24 mouse cellular contexts compared by ENCODE assay signal in genomic region chr19:44394972-44395371, GRCm38 (mm10). TPM values are rescaled to one million over a fixed set of nuclear protein-coding genes. Genes with fewer than 3 reads are reported as not detected.
A peak's percentile ranks its signal among the peaks of the same experiment; 100 is the strongest.
DNase-seq lines count a peak whose midpoint lies in the region; ATAC-seq lines count a peak whose summit lies in the region.
"Had no signal": no experiment of that assay in that cellular context is flagged by ENCODE, and none has a peak within 500 bp of the region (broad histone marks: within the 10 kb centered on the region; RNA-seq: fewer than 3 reads in every experiment).

No protein-coding gene starts in this region.

- no peak overlapping the region for H3K9ac ChIP-seq in midbrain, embryonic 11.5 days (ENCODE audit: low read length)
- no peak overlapping the region for H3K9ac ChIP-seq in midbrain, embryonic 15.5 days
- H3K9ac ChIP-seq in liver, embryonic 15.5 days: peak overlapping the region; percentile 4; the same call in 1 of the 2 replicates
- H3K9ac ChIP-seq in heart, embryonic 12.5 days: no peak overlapping the region
- H3K9ac ChIP-seq: forebrain, embryonic 13.5 days; heart, embryonic 13.5 days; midbrain, embryonic 13.5 days had no signal

- no peak overlapping the region for H3K27ac ChIP-seq in midbrain, embryonic 11.5 days (ENCODE audit: low read depth, low read length)
- H3K27ac ChIP-seq in midbrain, embryonic 15.5 days: no peak overlapping the region
- H3K27ac ChIP-seq in liver, embryonic 15.5 days (replicated peaks): peak overlapping the region; percentile 88
- H3K27ac ChIP-seq in heart, embryonic 12.5 days (ENCODE audit: poor library complexity, severe bottlenecking): no peak overlapping the region
- H3K27ac ChIP-seq: forebrain, embryonic 13.5 days; heart, embryonic 13.5 days; layer of hippocampus, adult 2 months; midbrain, embryonic 13.5 days had no signal

- no peaks in the 10 kb centered on the region for H3K4me1 ChIP-seq in midbrain, embryonic 11.5 days (ENCODE audit: control insufficient read depth, insufficient read depth, low read length)
- H3K4me1 ChIP-seq in midbrain, embryonic 15.5 days: no peaks in the 10 kb centered on the region
- H3K4me1 ChIP-seq in liver, embryonic 15.5 days (replicated peaks): peaks cover 74% of the 10 kb centered on the region
- no peaks in the 10 kb centered on the region for H3K4me1 ChIP-seq in heart, embryonic 12.5 days (replicated peaks)
- H3K4me1 ChIP-seq: forebrain, embryonic 13.5 days; heart, embryonic 13.5 days; midbrain, embryonic 13.5 days had no signal

- no peak overlapping the region for H3K4me3 ChIP-seq in midbrain, embryonic 11.5 days (ENCODE audit: low read depth, low read length)
- no peak overlapping the region for H3K4me3 ChIP-seq in midbrain, embryonic 15.5 days
- H3K4me3 ChIP-seq in liver, embryonic 15.5 days (replicated peaks): no peak overlapping the region
- H3K4me3 ChIP-seq in heart, embryonic 12.5 days: no peak overlapping the region
- H3K4me3 ChIP-seq: forebrain, embryonic 13.5 days; heart, embryonic 13.5 days; layer of hippocampus, adult 2 months; midbrain, embryonic 13.5 days had no signal

- peaks cover 11% of the 10 kb centered on the region for H3K36me3 ChIP-seq in midbrain, embryonic 11.5 days (ENCODE audit: control insufficient read depth, insufficient read depth, low read length)
- 0 out of 2 replicates have a peak, but pooled peaks cover 15% of the 10 kb centered on the region for H3K36me3 ChIP-seq in midbrain, embryonic 15.5 days (replicated peaks)
- peaks cover 37% of the 10 kb centered on the region for H3K36me3 ChIP-seq in liver, embryonic 15.5 days (replicated peaks)
- H3K36me3 ChIP-seq in heart, embryonic 12.5 days: no peaks in the 10 kb centered on the region
- H3K36me3 ChIP-seq: heart, embryonic 13.5 days had no signal

- peak; percentile 54 for DNase-seq in midbrain, embryonic 11.5 days (ENCODE audit: low spot score, missing footprints)
- no peak for DNase-seq in thymus, postnatal 0 days (ENCODE audit: low spot score)
- DNase-seq in testis, postnatal 10 days (ENCODE audit: low spot score): no peak
- DNase-seq: adrenal gland, adult 2 months; cerebellum, adult 9-11 months; gastrocnemius, postnatal 14 days; heart, adult 11 months; heart, postnatal 14 days; kidney, postnatal 25 days; layer of hippocampus, postnatal 36 days; lung, adult 18-20 months; lung, postnatal 10 days; thymus, postnatal 4 days had no signal

- 90% methylated on average over 7 of the region's 7 CpGs for WGBS in midbrain, embryonic 11.5 days
- WGBS in midbrain, embryonic 15.5 days: 92% methylated on average over 7 of the region's 7 CpGs
- 20% methylated on average over 7 of the region's 7 CpGs for WGBS in liver, embryonic 15.5 days (ENCODE audit: insufficient replicate concordance)
- 55% methylated on average over 7 of the region's 7 CpGs for WGBS in heart, embryonic 12.5 days

- no peak for ATAC-seq in midbrain, embryonic 11.5 days (ENCODE audit: low FRiP score)
- no peak for ATAC-seq in midbrain, embryonic 15.5 days (replicated peaks)
- ATAC-seq in erythroid progenitor cell, adult 5-6 weeks (replicated peaks; ENCODE audit: low FRiP score, poor library complexity, severe bottlenecking): peak; percentile 81
- ATAC-seq in liver, embryonic 15.5 days (ENCODE audit: insufficient read depth): peak; percentile 78
- ATAC-seq in frontal cortex, adult (ENCODE audit: low TSS enrichment): no peak
- no peak for ATAC-seq in heart, embryonic 12.5 days (ENCODE audit: insufficient number of reproducible peaks, low FRiP score)
- ATAC-seq: forebrain, embryonic 13.5 days; intestine, postnatal 0 days; midbrain, embryonic 13.5 days; Patski had no signal

- H3K4me2 ChIP-seq in midbrain, embryonic 11.5 days: no peak overlapping the region
- H3K4me2 ChIP-seq in midbrain, embryonic 15.5 days: no peak overlapping the region
- H3K4me2 ChIP-seq in liver, embryonic 15.5 days: peak overlapping the region; percentile 50
- no peak overlapping the region for H3K4me2 ChIP-seq in heart, embryonic 12.5 days
- H3K4me2 ChIP-seq: forebrain, embryonic 13.5 days; heart, embryonic 13.5 days; midbrain, embryonic 13.5 days had no signal

- no peaks in the 10 kb centered on the region for H3K27me3 ChIP-seq in midbrain, embryonic 11.5 days (ENCODE audit: control insufficient read depth, insufficient read depth, low read length)
- H3K27me3 ChIP-seq in midbrain, embryonic 15.5 days (replicated peaks): no peaks in the 10 kb centered on the region
- no peaks in the 10 kb centered on the region for H3K27me3 ChIP-seq in liver, embryonic 15.5 days
- H3K27me3 ChIP-seq in heart, embryonic 12.5 days (replicated peaks): no peaks in the 10 kb centered on the region
- H3K27me3 ChIP-seq: forebrain, embryonic 13.5 days; heart, embryonic 13.5 days; midbrain, embryonic 13.5 days had no signal

- no peaks in the 10 kb centered on the region for H3K9me3 ChIP-seq in midbrain, embryonic 11.5 days (ENCODE audit: control insufficient read depth, low read length)
- no peaks in the 10 kb centered on the region for H3K9me3 ChIP-seq in midbrain, embryonic 15.5 days
- H3K9me3 ChIP-seq in liver, embryonic 15.5 days (replicated peaks): no peaks in the 10 kb centered on the region
- no peaks in the 10 kb centered on the region for H3K9me3 ChIP-seq in heart, embryonic 12.5 days (replicated peaks)
- H3K9me3 ChIP-seq: forebrain, embryonic 13.5 days; heart, embryonic 13.5 days; midbrain, embryonic 13.5 days had no signal

RNA-seq across cellular contexts. Expression of gene Scd1, which starts 12.7 kb away (rescaled TPM):
- 16.0 and 17.4 TPM in 2 replicates for polyA plus RNA-seq in midbrain, embryonic 11.5 days (2014; fragmentation: Nextera tagmentation; extraction: Ambion mirVana)
- 6.9 and 7.0 TPM in 2 replicates for polyA plus RNA-seq in midbrain, embryonic 15.5 days (2015; fragmentation: Nextera tagmentation; extraction: Ambion mirVana)
- total RNA-seq in erythroid progenitor cell, adult 5-6 weeks (2015; ENCODE audit: low replicate concordance): 29.2 and 33.1 TPM in 2 replicates
- total RNA-seq in erythroid progenitor cell, adult 5-6 weeks (2017; ENCODE audit: low replicate concordance): 9.8 and 17.3 TPM in 2 replicates
- 17.6 and 17.8 TPM in 2 replicates for polyA plus RNA-seq in liver, embryonic 15.5 days (2015; fragmentation: Nextera tagmentation; extraction: Ambion mirVana)
- 1.0 and 1.5 TPM in 2 replicates for polyA plus RNA-seq in thymus, postnatal 0 days (2015; fragmentation: Nextera tagmentation; extraction: Ambion mirVana)
- 1.1 and 1.2 TPM in 2 replicates for polyA plus RNA-seq in heart, embryonic 12.5 days (2016; fragmentation: Nextera tagmentation; extraction: Ambion mirVana)

Comparison
In these comparisons a context has a peak if more than half of its experiments do, and no peak if none do; other contexts are left out.
1. ATAC-seq: peak in erythroid progenitor cell, adult 5-6 weeks (single experiment) and liver, embryonic 15.5 days (single experiment); none in midbrain, embryonic 11.5 days (single experiment), midbrain, embryonic 15.5 days (single experiment), frontal cortex, adult (single experiment) and heart, embryonic 12.5 days (single experiment).